Mouse (Mus musculus) liver, adult 2 months (tissue): ENCODE measurements around the gene Gadd45b. TPM values are rescaled to one million over a fixed set of nuclear protein-coding genes. Genes with fewer than 3 reads are reported as not detected.

Experiments used
- DNase-seq: peaks from one replicate; pipeline ENCODE4 v3.0.0-alpha.2; 2011; ENCODE audit warnings: low read depth, low spot score; ENCODE audit errors: extremely low read depth
- H3K27ac ChIP-seq: fragments of 200-500 bp; replicated peaks from 2 replicates; pipeline ENCODE4 v1.5.1; 2012; ENCODE audit warnings: low read depth, mild to moderate bottlenecking, control low read depth, inconsistent platforms, low read length; ENCODE audit not compliant: insufficient read depth
- H3K27me3 ChIP-seq: fragments of 200-500 bp; 2 replicates; pipeline ENCODE4 v1.6.1; 2012; ENCODE audit warnings: mild to moderate bottlenecking, moderate library complexity, low read length, inconsistent platforms; ENCODE audit not compliant: control insufficient read depth, insufficient read depth
- H3K36me3 ChIP-seq: fragments of 200-500 bp; 2 replicates; pipeline ENCODE4 v1.6.1; 2012; ENCODE audit warnings: low read length, inconsistent platforms; ENCODE audit not compliant: control insufficient read depth, insufficient read depth
- H3K4me1 ChIP-seq: fragments of 200-500 bp; 2 replicates; pipeline ENCODE4 v1.6.1; 2011; ENCODE audit warnings: low read length; ENCODE audit not compliant: control insufficient read depth, insufficient read depth
- H3K4me3 ChIP-seq: fragments of 200-500 bp; 2 replicates; pipeline ENCODE4 v1.5.1; 2011; ENCODE audit warnings: low read depth, mild to moderate bottlenecking, control low read depth, low read length, moderate library complexity; ENCODE audit not compliant: insufficient read depth
- H3K79me2 ChIP-seq: fragments of 200-500 bp; 2 replicates; pipeline ENCODE4 v1.6.1; 2012; ENCODE audit warnings: inconsistent platforms, mild to moderate bottlenecking, low read length, moderate library complexity; ENCODE audit not compliant: control insufficient read depth, insufficient read depth
- H3K9ac ChIP-seq: fragments of 200-500 bp; 2 replicates; pipeline ENCODE4 v1.6.1; 2012; ENCODE audit warnings: low read depth, mild to moderate bottlenecking, control low read depth, inconsistent platforms, low read length
- CTCF ChIP-seq: fragments of 200-500 bp; IDR thresholded peaks from 2 replicates; pipeline ENCODE4 v1.5.1; 2011; ENCODE audit warnings: low read depth, low read length, control low read depth
- POLR2A ChIP-seq: fragments of 200-500 bp; IDR thresholded peaks from 2 replicates; pipeline ENCODE4 v1.6.1; 2011; ENCODE audit warnings: low read length, control low read depth; ENCODE audit not compliant: insufficient read depth; ENCODE audit errors: extremely low read depth
- WGBS: fragments of 180-500 bp; shearing (Covaris S2); methylation state at CpG from one replicate; pipeline ENCODE4 v1.1.7; 2018; 5-methylcytosine and 5-hydroxymethylcytosine counted together
- polyA plus RNA-seq: library from polyadenylated mRNA; depleted of rRNA; stranded (reverse); fragments of >200 nt; gene quantifications from 2 replicates; pipeline ENCODE4 v1.2.3, GENCODE M21; 2012
- total RNA-seq: library from RNA; depleted of rRNA; stranded (reverse); fragments of >200 nt; gene quantifications from 2 replicates; pipeline ENCODE4 v1.2.3, GENCODE M21; 2014

Gene Gadd45b
- total and polyA plus RNA-seq, 2 experiments: 1.4 to 2.1 TPM

DNA sequence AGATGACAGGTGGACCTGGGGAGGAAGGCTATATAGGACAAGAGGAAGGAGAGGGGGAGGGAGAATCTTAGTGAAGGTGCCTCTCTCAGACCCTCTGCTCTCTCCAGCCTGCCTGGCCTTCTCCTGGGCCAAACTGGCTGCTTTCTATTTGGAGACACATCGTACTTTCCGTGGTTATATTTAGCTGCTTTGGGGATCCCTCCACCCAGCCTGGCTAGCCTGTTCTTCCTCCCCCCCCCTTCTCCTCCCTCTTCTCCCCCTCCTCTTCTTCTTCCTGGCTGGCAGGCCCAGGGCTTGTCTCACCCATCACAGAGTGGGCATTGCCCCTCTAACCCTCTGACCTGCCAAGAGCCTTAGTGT, 11.1 kb downstream of the Gadd45b start:
- Histone ChIP-seq H3K27ac (no peak overlapping the region), H3K79me2 (no peaks in the 10 kb centered on the region), H3K4me3 (no peak overlapping the region), H3K9ac (no peak overlapping the region), H3K4me1 (peaks cover 11% of the 10 kb centered on the region), H3K36me3 (no peaks in the 10 kb centered on the region), H3K27me3 (no peaks in the 10 kb centered on the region)
- no peak for TF ChIP-seq CTCF
- no peak for TF ChIP-seq POLR2A
- DNase-seq: no peak
- 25% methylated on average over 2 of the region's 2 CpGs for WGBS

DNA sequence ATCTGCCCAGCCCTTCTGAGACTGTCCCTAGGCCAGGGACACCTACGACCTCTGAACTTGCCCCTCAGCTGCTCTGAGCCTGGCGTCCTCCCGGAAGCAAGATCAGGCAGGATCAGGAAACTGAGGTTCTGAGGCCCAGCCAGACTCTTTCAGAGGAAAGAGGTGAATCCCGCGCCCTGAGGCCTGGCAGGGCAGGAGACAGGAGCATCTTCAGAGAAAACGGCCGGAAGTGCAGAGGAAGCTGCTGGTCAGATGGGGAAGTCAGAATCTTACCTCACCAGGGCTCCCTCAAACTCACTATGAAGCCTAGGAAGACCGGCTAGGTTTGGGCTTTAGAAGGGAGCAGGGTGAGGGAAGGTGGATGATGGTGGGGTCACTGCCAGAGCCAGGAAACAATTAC, 13.0 kb downstream of the Gadd45b start:
- TF ChIP-seq POLR2A: no peak
- TF ChIP-seq CTCF: no peak
- 68% methylated on average over 8 of the region's 8 CpGs for WGBS

DNA sequence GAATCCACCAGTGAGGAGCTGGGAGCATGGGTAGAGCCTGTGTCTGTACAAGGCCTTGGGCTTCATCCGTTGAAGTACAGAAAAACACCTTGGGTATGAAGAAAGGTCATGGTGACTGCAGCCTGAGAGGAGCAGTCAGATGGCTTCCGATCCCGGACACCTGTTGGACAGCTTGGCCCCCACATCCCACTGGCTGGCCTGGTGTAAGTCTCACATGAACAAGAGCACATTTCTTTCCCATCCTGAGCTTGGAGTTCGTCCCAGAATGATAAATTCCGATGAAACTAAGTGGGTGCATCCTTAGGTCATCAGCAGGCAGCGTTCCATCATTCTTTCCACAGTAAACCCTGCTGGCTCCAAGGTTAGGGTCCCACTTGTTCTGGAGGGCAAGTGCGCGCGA, 13.8 kb downstream of the Gadd45b start:
- DNase-seq: no peak
- no peak overlapping the region for H3K4me3 ChIP-seq
- H3K9ac ChIP-seq: no peak overlapping the region
- WGBS: 69% methylated on average over 9 of the region's 9 CpGs
- no peak overlapping the region for H3K27ac ChIP-seq
- H3K79me2 ChIP-seq: no peaks in the 10 kb centered on the region
- peaks cover 11% of the 10 kb centered on the region for H3K4me1 ChIP-seq
- H3K27me3 ChIP-seq: no peaks in the 10 kb centered on the region
- no peak for TF ChIP-seq POLR2A
- TF ChIP-seq CTCF: no peak
- no peaks in the 10 kb centered on the region for H3K36me3 ChIP-seq

More for the DNA sequence above, 13.0 kb downstream of the Gadd45b start:
- peaks cover 11% of the 10 kb centered on the region for H3K4me1 ChIP-seq
- no peak overlapping the region for H3K27ac ChIP-seq
- no peak for DNase-seq
- H3K27me3 ChIP-seq: no peaks in the 10 kb centered on the region
- H3K36me3 ChIP-seq: no peaks in the 10 kb centered on the region
- no peak overlapping the region for H3K4me3 ChIP-seq
- H3K79me2 ChIP-seq: no peaks in the 10 kb centered on the region
- H3K9ac ChIP-seq: no peak overlapping the region

DNA sequence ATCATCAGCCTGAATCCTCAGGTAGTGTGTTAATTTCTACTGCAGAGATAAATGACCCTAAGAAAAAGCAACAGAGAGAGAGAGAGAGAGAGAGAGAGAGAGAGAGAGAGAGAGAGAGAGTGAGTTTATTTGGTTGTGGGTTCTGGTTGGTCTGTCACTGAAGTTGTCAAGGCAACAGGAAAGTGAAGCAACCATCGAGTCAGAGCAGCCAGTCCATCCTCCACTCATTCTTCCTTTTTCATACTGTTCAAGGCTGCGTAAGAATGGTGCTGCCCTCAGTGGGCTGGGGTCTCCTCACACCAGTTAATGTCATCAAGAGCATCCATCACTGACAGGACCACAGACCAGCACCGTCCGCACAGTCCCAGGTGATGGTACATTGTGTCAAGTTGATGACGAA, 14.4 kb downstream of the Gadd45b start:
- H3K27me3 ChIP-seq: no peaks in the 10 kb centered on the region
- H3K79me2 ChIP-seq: no peaks in the 10 kb centered on the region
- no peak overlapping the region for H3K27ac ChIP-seq
- 85% methylated on average over 5 of the region's 5 CpGs for WGBS
- no peak for DNase-seq
- H3K4me3 ChIP-seq: no peak overlapping the region
- H3K9ac ChIP-seq: no peak overlapping the region
- H3K4me1 ChIP-seq: peaks cover 11% of the 10 kb centered on the region
- TF ChIP-seq POLR2A: no peak
- no peak for TF ChIP-seq CTCF
- no peaks in the 10 kb centered on the region for H3K36me3 ChIP-seq

- no peak for DNase-seq
- WGBS: 76% methylated on average over 14 of the region's 14 CpGs
- H3K27me3 ChIP-seq: no peaks in the 10 kb centered on the region
- no peaks in the 10 kb centered on the region for H3K36me3 ChIP-seq
- no peak overlapping the region for H3K9ac ChIP-seq
- no peaks in the 10 kb centered on the region for H3K79me2 ChIP-seq
- H3K4me1 ChIP-seq: no peaks in the 10 kb centered on the region
- H3K4me3 ChIP-seq: no peak overlapping the region
- peak; percentile 56; the same call in 1 of the 2 replicates for TF ChIP-seq CTCF
- TF ChIP-seq POLR2A: no peak
- H3K27ac ChIP-seq: no peak overlapping the region
Measured at GRCm38 (mm10) chr10:80946684-80947437, 17.0 kb downstream of the Gadd45b start.

DNA sequence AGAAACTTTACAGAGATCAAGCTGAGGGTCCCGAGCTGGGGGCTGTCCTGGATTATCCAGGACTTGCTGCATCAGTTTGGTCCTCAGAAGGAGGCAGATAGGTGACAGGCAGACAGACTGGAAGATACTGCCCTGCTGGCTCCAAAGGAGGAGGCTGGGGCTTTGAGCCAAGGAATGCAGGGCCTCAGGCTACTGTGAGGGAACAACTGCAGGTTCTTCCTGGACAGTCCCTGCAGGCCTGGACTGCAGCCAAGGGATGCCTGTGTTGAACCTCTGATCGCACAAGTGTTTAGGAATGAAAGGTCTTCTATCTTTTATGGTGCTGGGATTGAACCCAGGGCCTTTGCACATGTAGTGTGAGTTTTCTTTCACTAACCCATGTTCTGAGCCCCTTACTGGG, 17.9 kb downstream of the Gadd45b start:
- no peaks in the 10 kb centered on the region for H3K27me3 ChIP-seq
- 41% methylated on average over 2 of the region's 2 CpGs for WGBS
- H3K79me2 ChIP-seq: no peaks in the 10 kb centered on the region
- no peaks in the 10 kb centered on the region for H3K4me1 ChIP-seq
- TF ChIP-seq POLR2A (no peak), CTCF (no peak)
- H3K9ac ChIP-seq: no peak overlapping the region
- no peak overlapping the region for H3K4me3 ChIP-seq
- H3K27ac ChIP-seq: no peak overlapping the region
- no peak for DNase-seq
- no peaks in the 10 kb centered on the region for H3K36me3 ChIP-seq
